Mouse (Mus musculus) B cell, adult 62 days (primary cell): ENCODE measurements around the gene Atp8b2. TPM values are rescaled to one million over a fixed set of nuclear protein-coding genes. Genes with fewer than 3 reads are reported as not detected.

ENCODE experiments used
- total RNA-seq: library from RNA; stranded (reverse); gene quantifications from 4 replicates; pipeline ENCODE4 v1.2.4, GENCODE M21; 2023

Atp8b2 gene
- 60.1 to 77.6 TPM (median 63.2 TPM) in 4 replicates for total RNA-seq

DNA sequence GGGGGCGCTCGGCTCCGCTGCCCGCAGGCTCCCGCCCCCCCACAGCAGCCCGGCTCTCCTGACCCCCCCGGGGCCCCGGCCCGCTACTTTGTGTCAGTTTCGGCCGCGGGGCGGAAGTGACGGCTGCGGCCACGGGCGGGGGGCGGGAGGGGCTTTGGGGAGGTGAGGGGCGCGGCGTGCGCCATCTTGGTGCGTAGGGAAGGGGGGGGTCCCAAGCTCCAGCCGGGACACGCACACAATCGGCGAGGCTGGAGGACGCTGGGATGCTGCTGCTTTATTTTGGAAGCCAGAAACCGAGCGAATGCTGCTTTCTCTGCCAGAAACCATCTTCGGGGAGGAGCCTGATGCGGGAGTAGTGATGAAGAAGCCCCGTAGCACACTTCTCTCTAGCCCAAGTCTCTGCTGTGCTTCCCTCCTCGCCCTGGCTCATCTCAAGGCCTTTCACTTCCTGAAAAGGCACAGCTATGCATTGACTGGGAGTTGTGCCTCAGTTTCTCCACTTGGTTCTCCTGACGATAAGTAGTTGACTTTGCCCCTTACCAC, at the start of gene Atp8b2:
Gene Atp8b2 (minus strand): TSS at position 288 of the 543 bp plus-strand sequence.

DNA sequence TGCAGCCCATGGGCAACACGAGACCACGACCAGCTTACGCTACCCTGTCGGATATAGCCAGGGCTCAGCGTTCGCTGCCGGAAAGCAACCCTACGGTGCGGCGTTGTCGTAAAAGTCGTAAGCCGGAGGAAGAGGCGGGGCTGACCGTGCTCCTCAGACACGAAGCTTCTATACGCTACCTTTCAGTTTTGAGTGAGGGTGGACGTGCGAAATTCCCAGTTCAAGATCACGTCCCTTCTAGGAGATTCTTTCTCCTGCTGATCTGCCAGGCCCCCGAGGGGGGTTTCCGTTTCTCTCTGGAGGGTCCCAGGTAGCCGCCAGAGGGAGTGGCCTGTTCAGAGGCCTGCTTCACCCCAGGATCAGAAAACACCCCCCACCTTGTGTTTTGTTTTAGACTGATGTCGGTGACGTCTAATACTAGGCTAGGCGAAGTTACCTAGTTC, 35.3 kb upstream of the Atp8b2 start, which contains the start of gene Hax1:
Gene Hax1 (minus strand): TSS at position 169 of the 443 bp plus-strand sequence.

DNA sequence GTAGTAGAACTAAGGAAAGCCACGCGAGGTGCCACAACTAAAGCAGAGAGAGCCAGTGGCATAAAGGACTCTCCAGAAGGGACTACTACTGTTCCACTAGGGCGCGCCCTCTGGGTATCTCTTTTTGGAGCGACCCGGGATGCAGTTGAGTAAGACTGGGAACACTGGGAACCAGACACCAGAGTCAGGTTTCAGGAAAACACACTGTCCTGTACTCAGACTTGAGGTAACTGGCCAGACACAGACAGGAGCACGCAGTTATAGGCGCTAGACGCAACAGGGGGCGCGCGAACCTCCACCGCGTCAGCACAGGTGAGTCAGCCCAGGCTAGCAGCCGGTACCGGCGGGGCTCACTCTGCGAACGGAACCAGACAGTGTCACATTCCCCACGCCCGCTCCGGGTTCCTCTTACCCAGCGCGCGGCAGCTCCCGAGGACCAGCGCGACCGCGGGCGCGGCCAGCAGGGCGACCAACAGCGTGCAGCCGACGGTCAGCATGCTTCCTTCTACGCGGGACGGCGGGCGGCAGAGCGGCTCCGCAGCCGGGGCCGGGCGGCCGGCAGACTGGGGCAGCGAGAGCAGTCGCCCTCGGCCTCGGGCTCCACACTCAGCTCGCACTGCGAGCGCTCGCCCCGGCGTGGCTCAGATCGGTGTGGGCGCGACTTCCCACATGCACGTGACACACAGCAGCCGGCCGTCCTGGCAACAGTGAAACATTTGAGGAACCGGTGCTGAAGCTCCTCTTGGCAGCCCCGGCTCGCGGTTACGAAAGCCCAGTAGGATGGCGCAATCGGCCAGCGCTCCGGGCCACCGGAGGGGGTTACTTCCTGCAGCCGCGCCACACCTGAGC, 50.5 kb downstream of the Atp8b2 start, which contains the start of gene Il6ra:
Gene Il6ra (minus strand): TSS at position 654 of the 849 bp plus-strand sequence.

Other genes with a start within 250 kb of the Atp8b2 start
- gene Adar, start 248.5 kb downstream of the Atp8b2 start, total RNA-seq = 170 to 188 TPM (median 171 TPM) in 4 replicates
- 1.3 to 1.7 TPM (median 1.5 TPM) in 4 replicates for gene Chrnb2, start 198.9 kb downstream of the Atp8b2 start, total RNA-seq
- 107 to 121 TPM (median 118 TPM) in 4 replicates for gene Ube2q1, start 189.9 kb downstream of the Atp8b2 start, total RNA-seq
- gene She, start 132.1 kb downstream of the Atp8b2 start, total RNA-seq = 0.12 TPM in 1 of 4 replicates, not detected in the others
- gene Il6ra, start 50.3 kb downstream of the Atp8b2 start, total RNA-seq = 18.7 to 20.3 TPM (median 19.4 TPM) in 4 replicates
- gene Hax1, start 35.3 kb upstream of the Atp8b2 start, total RNA-seq = 62.2 to 73.9 TPM (median 67.9 TPM) in 4 replicates
- gene 4933434E20Rik, start 88.1 kb upstream of the Atp8b2 start, total RNA-seq = 107 to 116 TPM (median 114 TPM) in 4 replicates
- 331 to 385 TPM (median 358 TPM) in 4 replicates for gene Ubap2l, start 89.1 kb upstream of the Atp8b2 start, total RNA-seq
- gene Tpm3, start 109.1 kb upstream of the Atp8b2 start, total RNA-seq = 545 to 588 TPM (median 552 TPM) in 4 replicates
- gene Nup210l, start 140.6 kb upstream of the Atp8b2 start, total RNA-seq = 1.7 to 2.5 TPM (median 1.9 TPM) in 4 replicates